Mouse (Mus musculus) lung, postnatal 0 days (tissue): Measurements from ENCODE around the gene Rnf43.

Source experiments
- CTCF ChIP-seq: IDR thresholded peaks from 2 replicates; pipeline ENCODE4 v1.5.1; 2016; ENCODE audit warnings: antibody characterized with exemption, mild to moderate bottlenecking
- EP300 ChIP-seq: IDR thresholded peaks from 2 replicates; pipeline ENCODE4 v1.6.1; 2016; ENCODE audit warnings: antibody characterized with exemption, mild to moderate bottlenecking, control low read depth

DNA sequence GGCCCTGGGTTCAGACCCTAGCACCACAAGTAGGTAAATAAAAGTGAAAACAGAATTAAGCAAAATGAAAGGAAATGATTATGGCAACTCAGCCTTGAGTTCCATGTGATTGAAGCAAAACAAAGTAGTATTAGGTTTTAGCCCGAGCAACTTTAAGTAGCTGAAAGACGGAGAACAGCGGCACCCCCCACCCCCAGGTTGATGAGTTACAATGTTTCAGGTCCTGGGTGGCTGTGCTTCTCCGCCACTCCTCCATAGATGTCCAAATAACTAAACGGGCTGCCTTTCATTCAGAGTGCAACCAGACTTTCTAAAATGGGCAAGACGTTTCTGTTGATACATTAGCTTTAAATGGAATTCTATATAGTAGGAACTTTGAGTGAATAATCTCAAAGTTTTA, 13.1 kb downstream of the Rnf43 start:
- TF ChIP-seq CTCF = no peak
- no peak for TF ChIP-seq EP300
